Mouse (Mus musculus) cerebral cortex, adult 2 months (tissue): Measurements from ENCODE around the gene Trpc7.

ENCODE experiments used
- WGBS: fragments of 180-500 bp; shearing (Covaris S2); methylation state at CpG from one replicate; pipeline ENCODE4 v1.1.7; 2018; 5-methylcytosine and 5-hydroxymethylcytosine counted together

The Trpc7 gene

GRCm38 (mm10) chr13:56749377-56749776 lies 146.4 kb downstream of the Trpc7 start:
- 90% methylated on average over 7 of the region's 7 CpGs for WGBS

- 84% methylated on average over 8 of the region's 8 CpGs for WGBS
Observed at GRCm38 (mm10) chr13:56747554-56747953, 148.2 kb downstream of the Trpc7 start.

- WGBS, result 86% methylated on average over 10 of the region's 10 CpGs
Observed at GRCm38 (mm10) chr13:56746739-56747532, 148.9 kb downstream of the Trpc7 start.

GRCm38 (mm10) chr13:56742325-56742901 lies 153.4 kb downstream of the Trpc7 start:
- WGBS, result 77% methylated on average over 6 of the region's 6 CpGs

DNA sequence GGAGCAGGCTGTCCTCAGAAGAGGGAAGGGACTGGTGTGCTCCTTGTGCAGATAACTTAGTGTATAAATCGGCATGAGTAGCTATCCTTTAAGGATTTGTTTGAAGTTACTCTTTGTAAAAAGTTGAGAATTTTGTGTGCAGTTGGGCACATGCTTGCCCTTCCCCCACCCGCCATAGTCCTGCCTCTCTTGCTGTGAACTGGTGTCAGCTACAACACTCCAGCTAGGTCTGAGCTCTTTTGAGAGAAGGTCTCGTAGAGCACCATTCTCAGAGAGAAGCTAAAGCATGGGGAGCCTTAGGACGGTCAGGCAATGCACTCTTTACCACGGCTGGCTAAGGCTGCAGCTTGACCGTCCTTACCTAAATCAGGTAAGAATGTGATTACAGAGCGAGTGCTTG lies 154.1 kb downstream of the Trpc7 start:
- WGBS, result 91% methylated on average over 7 of the region's 7 CpGs

- 83% methylated on average over 6 of the region's 6 CpGs for WGBS
Observed at GRCm38 (mm10) chr13:56740496-56740895, 155.3 kb downstream of the Trpc7 start.

- 96% methylated on average over 5 of the region's 5 CpGs for WGBS
Observed at GRCm38 (mm10) chr13:56739556-56739955, 156.2 kb downstream of the Trpc7 start.

DNA sequence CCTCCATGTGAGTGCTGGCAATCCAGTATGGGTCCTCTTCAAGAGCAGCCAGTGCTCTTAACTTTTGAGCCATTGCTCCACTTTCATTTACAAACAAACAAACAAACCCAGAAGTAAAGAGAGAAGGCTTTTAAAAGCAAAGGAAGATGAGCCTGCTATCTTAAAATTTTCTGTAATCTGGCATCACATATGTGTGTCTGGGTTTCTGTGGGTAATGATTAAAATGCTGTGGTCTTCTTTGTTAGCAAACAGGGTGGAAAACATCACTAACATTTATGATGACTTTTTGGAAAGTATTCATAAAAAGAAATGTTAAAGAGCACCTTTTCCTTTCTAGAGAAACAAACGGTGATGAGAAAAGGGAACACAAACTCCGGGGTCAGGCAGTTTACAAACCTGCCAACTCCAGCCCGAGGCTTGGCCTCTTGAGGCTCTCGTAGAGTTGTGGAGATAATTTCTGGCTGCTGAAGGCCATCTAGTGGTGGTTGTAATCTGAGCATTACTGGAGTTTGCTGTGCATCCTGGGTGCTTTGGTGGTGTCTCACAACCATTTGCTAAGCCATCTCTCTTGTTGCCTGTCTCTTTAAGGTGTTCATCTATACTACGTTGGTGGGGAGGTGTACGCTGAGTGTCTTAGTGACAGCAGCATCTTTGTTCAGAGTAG lies 160.4 kb downstream of the Trpc7 start:
- WGBS, result 38% methylated on average over 6 of the region's 6 CpGs

GRCm38 (mm10) chr13:56734617-56735016 lies 161.2 kb downstream of the Trpc7 start:
- WGBS, result 93% methylated on average over 4 of the region's 4 CpGs

- WGBS, result 89% methylated on average over 7 of the region's 7 CpGs
Observed at GRCm38 (mm10) chr13:56729046-56729445, 166.7 kb downstream of the Trpc7 start.

DNA sequence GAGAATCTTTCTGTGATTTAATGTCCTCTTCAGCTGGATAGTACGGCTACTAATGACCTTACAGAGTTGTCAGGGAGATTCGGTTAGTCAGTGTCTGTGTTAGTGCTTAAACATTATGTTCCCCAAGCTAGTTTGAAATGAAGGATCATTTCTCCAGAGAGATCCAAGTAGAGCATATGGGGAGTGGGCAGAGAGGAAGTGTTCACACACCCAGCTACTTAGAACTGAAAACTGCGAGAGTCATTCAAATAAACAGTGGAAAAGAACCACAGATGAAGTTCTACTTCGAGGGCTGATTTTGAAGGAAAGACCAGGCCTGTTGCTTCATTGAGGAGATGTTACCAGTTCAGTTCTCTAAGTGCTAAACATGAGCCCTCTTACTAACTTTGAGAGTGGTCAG lies 169.2 kb downstream of the Trpc7 start:
- 47% methylated on average over 4 of the region's 4 CpGs for WGBS
